Mouse (Mus musculus) c-Kit-positive CD71-negative TER-119-negative erythroid progenitor cells, embryonic 14.5 days (primary cell): ENCODE results near the gene Mvb12a.
A peak's percentile ranks its signal among the peaks of the same experiment; 100 is the strongest.
"Not testable (repeated sequence)": the region's sequence is repeated elsewhere in the genome, so short reads cannot be mapped to it uniquely, and the experiment has no call there.

Experiments
- DNase-seq: peaks from one replicate; pipeline ENCODE4 v3.0.0-alpha.2; 2013; ENCODE audit warnings: low read depth

Mvb12a gene

DNA sequence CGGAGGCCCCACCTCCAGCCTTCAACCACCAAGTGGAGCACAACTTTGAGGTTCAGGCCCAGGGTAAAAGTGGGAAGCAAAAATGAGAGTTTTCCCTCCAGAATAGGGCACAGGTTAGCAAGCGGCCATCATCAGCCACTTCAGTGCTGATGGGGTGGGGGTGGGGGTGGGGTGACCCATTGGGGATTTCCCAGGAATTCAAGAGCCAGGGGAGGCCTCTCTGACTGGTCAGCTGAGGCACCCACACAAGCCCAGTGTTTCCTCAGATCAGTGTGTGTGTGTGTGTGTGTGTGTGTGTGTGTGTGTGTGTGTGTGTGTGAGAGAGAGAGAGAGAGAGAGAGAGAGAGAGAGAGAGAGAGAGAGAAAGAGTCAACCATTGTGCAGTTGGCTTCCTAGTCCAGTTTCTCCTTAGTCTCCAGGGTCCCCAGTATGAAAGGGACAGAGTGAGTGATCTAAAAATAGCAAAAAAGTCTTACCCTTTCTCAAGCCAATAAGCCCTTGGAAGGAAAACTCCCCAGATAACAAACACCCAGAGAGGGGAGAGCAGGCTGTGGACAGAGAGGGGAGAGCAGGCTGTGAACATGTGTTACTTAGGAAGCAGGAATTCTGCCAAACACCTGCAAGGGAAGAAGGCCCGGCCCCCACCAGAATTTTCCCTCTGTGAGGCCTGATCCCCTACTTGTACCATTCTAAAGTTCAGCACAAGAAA, 15.4 kb upstream of the Mvb12a start:
- DNase-seq: no peak

- DNase-seq: no peak
Measured at GRCm38 (mm10) chr8:71528362-71529073, 14.2 kb upstream of the Mvb12a start.

DNA sequence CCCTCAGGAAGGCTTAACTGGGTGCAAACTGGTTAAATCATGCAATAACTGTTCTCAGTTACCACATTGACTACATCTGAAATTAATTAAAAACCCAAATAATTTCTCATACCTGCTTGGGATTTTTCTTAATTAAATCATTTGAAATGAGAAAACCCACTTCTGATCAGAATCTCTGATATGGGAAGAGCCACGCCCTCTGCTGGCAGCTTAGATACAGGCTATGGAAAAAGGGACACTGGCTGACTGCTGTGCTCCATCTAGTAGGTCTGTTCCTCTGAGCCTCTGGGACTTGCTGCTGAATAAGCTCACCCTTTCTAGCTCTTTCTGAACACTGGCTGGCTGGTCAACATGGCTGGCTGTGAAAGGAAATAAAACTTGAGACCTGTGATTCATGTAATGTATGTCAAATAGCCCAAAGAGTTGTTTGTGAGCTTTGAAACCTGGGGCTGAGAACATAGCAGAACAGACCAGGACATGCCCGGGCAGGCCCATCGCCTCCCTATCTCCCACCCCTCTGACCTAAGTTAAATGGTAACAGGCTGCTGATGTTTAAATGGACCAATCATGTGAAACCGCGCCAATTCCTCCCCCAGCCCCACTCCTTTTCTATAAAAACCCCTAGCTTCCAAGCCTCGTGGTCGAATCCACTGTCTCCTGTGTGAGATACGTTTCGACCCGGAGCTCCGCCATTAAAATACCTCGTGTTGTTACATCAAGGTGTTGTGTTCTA, 11.8 kb upstream of the Mvb12a start:
- not testable (repeated sequence) for DNase-seq

DNA sequence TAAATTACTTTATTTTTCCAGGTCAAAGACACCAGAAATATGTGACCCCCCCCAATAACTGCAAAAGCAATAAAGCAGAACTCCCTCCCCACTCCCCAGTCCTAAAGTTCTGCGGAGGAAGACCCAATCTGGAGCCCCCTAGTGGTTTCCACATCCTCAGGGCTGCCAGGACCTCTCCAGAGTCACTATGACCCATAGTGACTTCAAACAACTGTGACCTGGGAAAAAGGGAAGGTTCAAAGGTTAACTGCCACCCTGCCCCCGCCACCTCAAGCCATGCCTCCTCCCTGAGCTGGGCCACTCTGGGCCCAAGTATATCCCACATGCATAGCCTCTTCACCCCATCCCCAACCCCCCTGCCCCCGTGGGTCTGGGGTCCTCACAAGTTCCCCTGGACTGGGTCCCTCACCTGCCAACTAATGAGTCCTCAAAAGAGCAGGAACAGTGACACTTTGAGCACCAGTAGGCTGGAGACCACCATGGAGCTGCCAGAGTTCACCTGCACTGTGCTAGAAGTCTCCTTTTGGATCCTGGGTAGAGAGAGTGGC, 8.4 kb upstream of the Mvb12a start:
- DNase-seq: no peak

DNA sequence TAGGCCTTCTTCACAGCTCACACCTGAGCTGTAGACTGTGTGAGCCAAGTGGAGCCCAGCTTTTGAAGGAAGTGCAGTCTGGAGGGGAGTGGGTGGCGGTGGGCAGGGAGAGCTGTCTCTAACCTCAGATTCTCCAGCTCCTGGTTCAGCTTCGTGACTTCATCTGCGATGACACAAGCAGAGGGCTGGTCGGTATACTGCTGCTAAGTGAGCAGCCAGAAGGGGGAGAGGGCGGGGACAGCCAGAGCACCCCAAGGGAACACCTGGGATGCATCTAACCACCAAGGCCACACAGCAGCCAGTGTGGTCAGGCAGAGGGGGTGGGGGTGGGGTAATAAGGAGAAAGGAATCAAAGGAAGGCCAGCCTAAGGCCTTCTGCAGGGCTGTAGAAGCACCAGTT, 7.1 kb upstream of the Mvb12a start:
- DNase-seq: no peak

DNA sequence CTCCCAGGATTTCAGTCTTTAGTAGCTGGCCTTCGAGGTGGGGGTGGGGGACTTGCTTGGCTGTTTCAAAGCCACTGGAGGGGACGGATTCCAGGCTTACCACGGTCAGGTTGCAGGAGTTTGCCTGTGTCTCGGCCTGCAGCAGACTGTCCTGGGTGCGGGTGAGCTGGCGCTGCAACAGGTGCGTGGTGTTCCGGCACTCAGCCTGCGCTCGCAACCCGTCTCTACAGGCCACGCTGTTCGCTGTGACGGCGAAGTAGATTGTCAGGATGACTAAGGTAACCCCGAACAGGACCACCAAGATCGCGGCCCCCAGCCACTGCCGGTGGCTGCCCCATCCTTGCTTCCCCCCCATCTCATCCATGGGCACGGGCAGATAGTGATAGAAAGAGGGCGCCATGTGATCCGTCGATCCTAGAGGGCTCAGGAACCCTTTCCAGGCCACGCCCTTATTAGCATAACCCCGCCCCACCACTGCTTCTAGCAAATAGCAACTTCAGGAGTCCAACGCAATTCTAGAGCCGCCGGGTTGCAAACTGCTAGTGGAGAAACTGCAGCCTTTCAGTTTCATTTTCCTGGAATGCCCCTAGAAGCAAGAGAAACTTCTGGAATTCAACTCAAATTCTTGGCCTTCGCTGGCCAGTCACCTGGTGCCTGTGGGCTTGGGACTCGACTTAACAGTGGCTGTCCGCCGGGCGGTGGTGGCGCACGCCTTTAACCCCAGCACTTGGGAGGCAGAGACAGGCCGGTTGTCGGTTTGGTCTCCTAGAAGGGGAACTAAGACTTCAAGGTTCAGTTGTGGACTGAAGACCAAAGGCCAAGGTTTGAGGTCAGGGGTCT, 5.5 kb upstream of the Mvb12a start, which contains the start of gene Bst2:
TSS of gene Bst2 (minus strand) at position 429 of the 840 bp plus-strand sequence.
- DNase-seq: peak; percentile 97

DNA sequence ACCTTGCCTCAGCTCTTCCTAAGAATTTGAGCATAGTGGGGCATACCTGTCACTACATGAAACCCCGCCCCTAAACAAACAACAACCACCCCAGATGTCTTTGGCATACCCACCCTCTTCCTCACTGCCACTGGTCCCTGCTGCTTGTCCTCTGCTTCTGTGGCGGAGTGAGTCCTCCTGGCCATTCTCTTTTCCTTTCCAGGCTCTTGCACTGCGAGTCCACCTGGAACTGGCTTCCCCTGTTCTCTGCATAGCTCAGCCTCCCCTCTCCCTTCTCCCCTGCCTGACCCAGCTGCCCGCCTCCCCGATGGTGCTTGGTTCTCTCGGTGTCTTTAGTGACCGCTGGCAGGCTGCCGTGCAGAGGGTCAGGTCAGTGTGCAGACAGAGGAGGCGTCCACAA, 1.0 kb downstream of the Mvb12a start:
- no peak for DNase-seq

DNA sequence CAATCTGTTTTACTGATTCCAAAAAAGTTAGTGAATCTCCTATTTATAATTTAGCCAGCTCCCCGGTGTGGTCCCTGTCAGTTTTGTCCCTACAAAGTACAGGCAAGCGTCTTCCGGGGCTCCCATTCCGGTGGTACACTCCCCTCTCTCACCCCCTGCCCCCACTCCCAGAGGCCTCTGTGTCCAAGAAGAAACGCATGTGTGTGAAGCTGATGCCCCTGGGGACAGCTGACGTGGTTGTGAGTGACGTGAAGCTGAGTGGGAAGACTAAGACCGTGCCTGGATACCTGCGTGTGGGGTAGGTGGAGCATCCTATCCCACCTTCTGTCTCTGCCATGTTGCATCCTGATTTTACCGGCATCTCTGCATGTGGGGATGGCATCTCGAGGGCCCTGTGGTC, 2.3 kb downstream of the Mvb12a start:
- no peak for DNase-seq

GRCm38 (mm10) chr8:71547590-71547989, 4.9 kb downstream of the Mvb12a start:
- DNase-seq: no peak

- DNase-seq: no peak
Measured at GRCm38 (mm10) chr8:71550754-71551153, 8.0 kb downstream of the Mvb12a start.

DNA sequence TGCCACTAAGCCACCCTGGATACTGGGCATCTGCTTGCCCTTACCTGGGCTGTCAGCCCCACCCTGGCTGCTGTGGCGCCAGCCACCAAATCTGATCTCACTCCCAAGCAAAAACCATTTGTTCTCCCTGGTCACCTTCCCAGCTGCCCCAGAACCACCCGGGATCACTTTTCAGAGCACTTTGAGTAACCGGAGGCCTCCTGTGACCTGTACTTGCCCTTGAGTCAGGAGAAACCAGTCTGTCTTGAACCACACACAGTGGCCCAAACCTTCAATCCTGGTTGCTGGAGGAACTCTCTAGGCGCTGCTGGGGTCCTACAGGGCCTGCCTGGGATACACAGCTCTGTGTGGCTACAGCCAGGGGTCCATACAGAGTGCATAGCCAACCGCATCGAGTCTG, 10.0 kb downstream of the Mvb12a start:
- DNase-seq: no peak

GRCm38 (mm10) chr8:71554001-71554400, 11.3 kb downstream of the Mvb12a start:
- DNase-seq: no peak

GRCm38 (mm10) chr8:71554644-71555043, 11.9 kb downstream of the Mvb12a start:
- no peak for DNase-seq

DNA sequence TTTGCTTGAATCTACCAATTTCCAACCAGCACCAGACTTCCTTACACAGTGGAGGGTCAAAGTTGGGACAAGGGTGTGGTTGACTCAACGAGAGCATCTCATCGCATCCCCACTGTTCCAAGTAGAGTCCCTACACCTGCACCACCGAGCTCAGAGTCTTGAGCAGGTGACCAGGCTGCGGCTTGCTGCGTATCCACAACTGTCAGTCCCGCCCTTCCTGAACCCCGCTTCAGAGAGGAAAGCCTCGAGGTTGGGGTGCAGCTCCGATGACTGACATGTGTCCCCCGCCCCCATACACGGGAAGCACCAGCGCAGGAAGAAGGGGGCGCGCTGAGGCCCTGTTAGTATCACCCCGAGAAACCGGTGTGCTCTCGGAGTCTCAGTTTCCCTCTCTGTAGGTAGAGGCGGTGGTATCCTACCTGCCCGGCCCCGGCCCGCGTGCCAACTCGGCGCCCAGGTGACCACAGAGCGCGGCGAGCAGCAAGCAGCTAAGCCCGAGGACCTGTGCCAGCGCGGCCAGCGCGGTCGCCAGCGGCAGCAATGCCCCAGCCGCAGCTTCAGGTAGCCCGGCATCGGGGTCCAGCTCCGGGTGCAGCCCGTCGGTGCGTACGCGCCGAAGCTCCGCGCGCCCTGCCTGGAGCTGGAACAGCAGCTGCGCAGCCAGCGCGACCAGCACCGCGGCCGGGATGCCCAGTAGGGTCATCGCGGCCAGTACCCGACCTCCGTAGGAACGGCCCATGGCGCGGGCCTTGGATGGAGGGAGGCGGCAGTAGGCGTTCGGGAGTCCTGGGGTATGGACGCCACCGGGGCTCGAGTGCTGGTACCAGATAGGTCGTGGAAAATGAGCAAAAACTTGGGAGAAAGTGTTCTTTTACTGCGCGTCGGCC, 15.6 kb downstream of the Mvb12a start, which contains the start of gene Tmem221:
TSS of gene Tmem221 (minus strand) at position 801 of the 887 bp plus-strand sequence.
- no peak for DNase-seq

- peak; percentile 84 for DNase-seq
Measured at GRCm38 (mm10) chr8:71558958-71559690, 16.4 kb downstream of the Mvb12a start.

DNA sequence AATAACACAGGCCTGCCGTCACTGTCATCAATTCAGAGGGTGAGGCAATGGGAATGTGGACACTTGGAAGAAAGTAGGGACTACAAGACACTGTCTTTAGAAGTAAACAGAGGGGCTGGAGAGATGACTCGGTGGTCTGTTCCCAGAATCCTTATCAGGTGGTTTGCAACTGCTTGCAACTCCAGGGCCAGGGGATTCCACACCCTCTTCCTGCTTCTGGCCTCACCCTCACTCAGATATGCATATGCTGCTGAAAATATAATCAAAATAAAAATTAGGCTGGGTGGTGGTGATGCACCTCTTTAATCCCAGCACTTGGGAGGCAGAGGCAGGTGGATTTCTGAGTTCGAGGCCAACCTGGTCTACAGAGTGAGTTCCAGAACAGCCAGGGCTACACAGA, 17.3 kb downstream of the Mvb12a start:
- no peak for DNase-seq

DNA sequence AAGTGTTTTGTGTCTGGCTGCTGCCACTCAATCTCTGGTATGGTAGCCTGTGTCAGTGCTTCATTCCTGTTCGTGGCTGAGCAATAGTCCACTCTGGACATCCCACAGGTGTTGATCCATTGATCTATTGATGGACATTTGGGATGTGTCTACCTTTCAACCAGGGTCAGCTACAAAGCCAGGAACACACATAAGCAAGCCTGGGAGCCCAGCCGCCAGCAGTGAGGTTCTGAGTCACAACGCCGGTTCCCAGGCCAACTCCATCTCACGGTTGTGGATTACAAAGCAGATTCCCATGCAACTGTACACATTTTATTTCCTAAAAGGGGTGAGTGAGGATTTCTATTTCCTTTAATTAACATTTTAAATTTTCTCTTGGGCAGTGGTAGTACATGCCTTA, 18.0 kb downstream of the Mvb12a start:
- DNase-seq: no peak

DNA sequence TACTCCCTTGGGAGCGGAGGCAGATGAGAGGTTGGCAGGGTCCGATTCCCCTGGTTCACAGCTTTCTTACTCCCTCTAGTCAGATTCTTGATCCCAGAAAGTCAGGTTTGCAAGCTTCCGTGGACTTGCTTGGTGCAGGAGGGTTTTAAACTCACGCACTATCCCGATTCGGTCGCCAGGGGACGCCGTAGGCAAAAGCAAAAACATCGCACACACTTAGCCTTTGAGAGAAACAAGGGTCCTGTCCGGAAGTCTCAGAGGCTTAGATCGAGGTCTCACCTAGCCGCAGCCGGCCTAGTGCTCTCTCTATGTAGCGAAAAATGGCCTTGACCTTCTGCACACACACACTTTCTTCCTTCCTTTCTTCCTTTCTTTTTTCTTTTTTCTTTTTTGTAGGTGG, 18.7 kb downstream of the Mvb12a start:
- DNase-seq: peak; percentile 83

DNA sequence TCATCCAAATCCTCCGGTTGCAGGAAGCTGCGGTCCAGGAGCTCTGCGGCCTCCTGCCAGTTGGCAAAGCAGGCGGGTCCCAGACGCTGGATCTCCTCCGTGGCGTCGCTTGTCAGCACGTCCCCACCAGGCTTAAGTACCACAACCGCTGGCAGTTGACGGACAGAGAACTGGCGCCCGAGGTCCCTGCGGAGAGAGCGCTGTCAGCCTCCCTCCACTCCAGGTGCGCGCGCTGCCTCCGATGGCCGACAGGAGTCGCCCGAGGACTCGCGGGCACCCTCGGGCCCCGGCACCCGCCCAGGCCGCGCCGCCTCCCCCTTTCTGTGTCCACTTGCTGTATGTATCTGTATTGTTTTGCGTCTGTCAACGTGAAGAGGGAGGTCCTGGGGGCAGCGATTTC, 20.0 kb downstream of the Mvb12a start:
- DNase-seq: peak; percentile 55

DNA sequence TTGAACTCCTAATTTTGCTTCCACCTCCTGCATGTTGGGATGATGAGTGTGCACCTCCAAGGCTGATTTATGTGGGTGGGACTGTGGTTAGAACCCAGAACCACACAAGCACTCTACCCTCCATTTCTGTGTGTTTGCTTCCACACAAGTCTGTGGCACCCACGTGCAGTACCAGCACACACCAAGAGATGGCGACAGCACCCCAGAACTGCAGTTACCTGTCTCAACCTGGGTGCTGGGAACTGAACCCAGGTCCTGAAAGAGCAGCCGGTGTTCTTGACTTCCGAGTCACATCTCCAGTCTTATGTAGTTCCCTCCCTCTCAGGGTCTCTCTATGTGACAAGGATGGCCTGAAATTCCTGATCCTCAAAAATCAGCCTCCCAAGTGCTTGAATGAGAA, 21.3 kb downstream of the Mvb12a start:
- DNase-seq: no peak
